Mouse (Mus musculus) sigmoid colon, adult 10 weeks (tissue): Measurements from ENCODE around the gene Arid2. TPM values are rescaled to one million over a fixed set of nuclear protein-coding genes. Genes with fewer than 3 reads are reported as not detected.

Experiments used
- polyA plus RNA-seq: library from polyadenylated mRNA; stranded (reverse); fragments of 350-450 nt; fragmentation: Illumina TruSeq; extraction: RNeasy Lipid Tissue Mini Kit (QIAGEN cat#74804); gene quantifications from one replicate; pipeline ENCODE4 v1.2.3, GENCODE M21; 2014; ENCODE audit warnings: low read depth, low replicate concordance

Arid2 gene
- 64.6 TPM for polyA plus RNA-seq

DNA sequence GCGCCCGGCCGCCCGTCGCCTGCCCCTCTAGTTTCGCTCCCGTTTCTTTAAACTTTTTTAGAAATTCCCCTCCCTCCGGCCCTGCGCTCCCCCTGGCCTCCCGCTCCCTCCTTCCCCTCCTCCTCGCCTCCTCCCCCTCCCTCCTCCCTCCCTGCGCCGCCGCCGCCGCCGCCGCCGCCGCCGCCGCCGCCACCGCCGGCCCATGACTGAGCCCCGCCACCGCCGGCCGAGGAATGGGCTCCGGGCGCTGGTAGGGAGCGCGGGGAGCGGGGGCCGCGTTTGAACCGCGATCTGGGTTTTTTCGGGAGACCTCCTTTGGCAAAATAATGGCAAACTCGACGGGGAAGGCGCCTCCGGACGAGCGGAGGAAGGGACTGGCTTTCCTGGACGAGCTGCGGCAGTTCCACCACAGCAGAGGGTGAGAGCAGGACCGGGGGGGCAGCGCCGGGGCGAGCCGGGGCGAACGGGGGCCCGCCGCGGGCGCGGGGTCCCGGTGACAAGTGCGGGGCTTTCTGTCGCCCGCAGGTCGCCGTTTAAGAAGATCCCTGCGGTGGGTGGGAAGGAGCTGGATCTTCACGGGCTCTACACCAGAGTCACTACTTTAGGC, at the start of gene Arid2:
Arid2 (plus strand) TSS at position 150 of the 607 bp plus-strand sequence.

Other genes starting within 250 kb of the Arid2 start
- gene Scaf11, start 173.3 kb downstream of the Arid2 start, polyA plus RNA-seq, result 126 TPM